Mouse (Mus musculus): ENCODE measurements around the gene Tnrc18. TPM values are rescaled to one million over a fixed set of nuclear protein-coding genes. Genes with fewer than 3 reads are reported as not detected.

Tnrc18 gene
- total and polyA plus RNA-seq, 3 experiments = 0.71 to 7.7 (median 5.2) TPM

GRCm38 (mm10) chr5:142819385-142820275 lies 2.2 kb upstream of the Tnrc18 start:
- peaks cover 83% of the 10 kb centered on the region for H3K27me3 ChIP-seq (replicated peaks)
- H3K27ac ChIP-seq (ENCODE audit: insufficient read depth, low read depth) = no peak overlapping the region
- peak; percentile 17 for DNase-seq (ENCODE audit: extremely low read depth)
- in situ Hi-C loops (cut with MboI; ENCODE audit: low pct_ligation_motif_present, low pct_unique_long_range_greater_than_20kb, low sequenced_read_pairs) = loop anchor here (10.0 kb wide), 1 partner anchor 55 kb away; no protein-coding TSS in a partner anchor
- H3K9ac ChIP-seq (ENCODE audit: insufficient read depth, low read depth) = no peak overlapping the region
- H3K4me1 ChIP-seq (ENCODE audit: control insufficient read depth in 1 of 2, insufficient read depth in 2 of 2) = no peaks in the 10 kb centered on the region; a peak in 1 of 4 replicates
- no peak for TF ChIP-seq UBTF (IDR thresholded peaks at IDR 0.05; ENCODE audit: low read depth, low read length)
- dilution Hi-C loops (cut with MboI; ENCODE audit: extremely low pct_ligation_motif_present, extremely low pct_unique_long_range_greater_than_20kb, low sequenced_read_pairs) = no loop called here
- H3K4me3 ChIP-seq (replicated peaks in 1 of 3; ENCODE audit: low read depth in 2 of 3, low read length in 2 of 3, poor library complexity in 1 of 3) = peak overlapping the region in 2 of 3 experiments; percentile 43 to 67
- no peaks in the 10 kb centered on the region for H3K36me3 ChIP-seq (replicated peaks in 1 of 2; ENCODE audit: control insufficient read depth in 1 of 2, insufficient read depth in 1 of 2, low read length in 1 of 2)
- H3K9me3 ChIP-seq (replicated peaks; ENCODE audit: low read length) = peaks cover 12% of the 10 kb centered on the region
- no peaks in the 10 kb centered on the region for H3K79me2 ChIP-seq (replicated peaks; ENCODE audit: control insufficient read depth, extremely low read depth, insufficient read depth, poor library complexity, severe bottlenecking)
- H3K4me2 ChIP-seq (ENCODE audit: insufficient read depth, low read depth, poor library complexity, severe bottlenecking) = no peak overlapping the region

- Histone ChIP-seq H3K27me3 (replicated peaks) (peaks cover 81% of the 10 kb centered on the region), H3K9ac (ENCODE audit: insufficient read depth, low read depth) (peak overlapping the region; percentile 54), H3K4me1 (ENCODE audit: control insufficient read depth in 1 of 2, insufficient read depth in 2 of 2) (no peaks in the 10 kb centered on the region; a peak in 1 of 4 replicates)
Observed at GRCm38 (mm10) chr5:142818435-142819360, 1.2 kb upstream of the Tnrc18 start.

GRCm38 (mm10) chr5:142816811-142817523 lies 495 bp downstream of the Tnrc18 start:
- DNase-seq (ENCODE audit: extremely low read depth) = peak; percentile 35
- peak overlapping the region; percentile 65; the same call in 1 of the 2 replicates for H3K4me2 ChIP-seq (ENCODE audit: insufficient read depth, low read depth, poor library complexity, severe bottlenecking)
- H3K9me3 ChIP-seq (replicated peaks; ENCODE audit: low read length) = peaks cover 19% of the 10 kb centered on the region
- no peaks in the 10 kb centered on the region for H3K36me3 ChIP-seq (replicated peaks in 1 of 2; ENCODE audit: control insufficient read depth in 1 of 2, insufficient read depth in 1 of 2, low read length in 1 of 2)
- H3K9ac ChIP-seq (ENCODE audit: insufficient read depth, low read depth) = peak overlapping the region; percentile 47
- H3K4me1 ChIP-seq (ENCODE audit: control insufficient read depth in 1 of 2, insufficient read depth in 2 of 2) = no peaks in the 10 kb centered on the region; a peak in 1 of 4 replicates
- H3K4me3 ChIP-seq (replicated peaks in 1 of 3; ENCODE audit: low read depth in 2 of 3, low read length in 2 of 3, poor library complexity in 1 of 3) = peak overlapping the region; percentile 57 to 78 (median 63)
- H3K27ac ChIP-seq (ENCODE audit: insufficient read depth, low read depth) = peak overlapping the region; percentile 37; the same call in 1 of the 2 replicates
- in situ Hi-C loops (cut with MboI; ENCODE audit: low pct_ligation_motif_present, low pct_unique_long_range_greater_than_20kb, low sequenced_read_pairs) (loop anchor here (10.0 kb wide), 1 partner anchor 52 kb away; no protein-coding TSS in a partner anchor), dilution Hi-C loops (cut with MboI; ENCODE audit: extremely low pct_ligation_motif_present, extremely low pct_unique_long_range_greater_than_20kb, low sequenced_read_pairs) (no loop called here)
- TF ChIP-seq USF1 (IDR thresholded peaks at IDR 0.05; ENCODE audit: low read depth, low read length) (no peak), SIN3A (IDR thresholded peaks at IDR 0.05; ENCODE audit: low read length) (0 out of 2 replicates have a peak, but pooled peaks have one; percentile 19), UBTF (IDR thresholded peaks at IDR 0.05; ENCODE audit: low read depth, low read length) (peak; percentile 76), EP300 (IDR thresholded peaks at IDR 0.05; ENCODE audit: low read length) (no peak), IRF4 (IDR thresholded peaks at IDR 0.05; ENCODE audit: low read depth, low read length) (0 out of 2 replicates have a peak, but pooled peaks have one; percentile 30), RAD21 (IDR thresholded peaks at IDR 0.05; ENCODE audit: low read depth, low read length) (no peak; the same call in 1 of the 2 replicates)
- H3K79me2 ChIP-seq (replicated peaks; ENCODE audit: control insufficient read depth, extremely low read depth, insufficient read depth, poor library complexity, severe bottlenecking) = no peaks in the 10 kb centered on the region
- peaks cover 70% of the 10 kb centered on the region for H3K27me3 ChIP-seq (replicated peaks)

More at GRCm38 (mm10) chr5:142818435-142819360, 1.2 kb upstream of the Tnrc18 start:
- H3K4me3 ChIP-seq (replicated peaks in 1 of 3; ENCODE audit: low read depth in 2 of 3, low read length in 2 of 3, poor library complexity in 1 of 3) = peak overlapping the region; percentile 53 to 67 (median 60)
- in situ Hi-C loops (cut with MboI; ENCODE audit: low pct_ligation_motif_present, low pct_unique_long_range_greater_than_20kb, low sequenced_read_pairs) (loop anchor here (10.0 kb wide), 1 partner anchor 54 kb away; no protein-coding TSS in a partner anchor), dilution Hi-C loops (cut with MboI; ENCODE audit: extremely low pct_ligation_motif_present, extremely low pct_unique_long_range_greater_than_20kb, low sequenced_read_pairs) (no loop called here)
- peak overlapping the region; percentile 1; the same call in 1 of the 2 replicates for H3K27ac ChIP-seq (ENCODE audit: insufficient read depth, low read depth)
- no peaks in the 10 kb centered on the region for H3K36me3 ChIP-seq (replicated peaks in 1 of 2; ENCODE audit: control insufficient read depth in 1 of 2, insufficient read depth in 1 of 2, low read length in 1 of 2)
- H3K79me2 ChIP-seq (replicated peaks; ENCODE audit: control insufficient read depth, extremely low read depth, insufficient read depth, poor library complexity, severe bottlenecking) = no peaks in the 10 kb centered on the region
- TF ChIP-seq MAFK (IDR thresholded peaks at IDR 0.05; ENCODE audit: insufficient replicate concordance, low read length) (0 out of 2 replicates have a peak, but pooled peaks have one; percentile 39), CHD1 (IDR thresholded peaks at IDR 0.05; ENCODE audit: low read depth, low read length) (peak; percentile 74; the same call in 1 of the 2 replicates), UBTF (IDR thresholded peaks at IDR 0.05; ENCODE audit: low read depth, low read length) (no peak; the same call in 1 of the 2 replicates), KAT2A (IDR thresholded peaks at IDR 0.05; ENCODE audit: insufficient replicate concordance, low read length) (no peak), CTCF (conservative IDR thresholded peaks at IDR 0.05 in 1 of 2, IDR thresholded peaks at IDR 0.05 in 1 of 2; ENCODE audit: low read depth in 2 of 2, low read length in 2 of 2) (no peak), ZNF384 (IDR thresholded peaks at IDR 0.05; ENCODE audit: low read depth, low read length) (peak; percentile 84)
- H3K4me2 ChIP-seq (ENCODE audit: insufficient read depth, low read depth, poor library complexity, severe bottlenecking) = peak overlapping the region; percentile 52; the same call in 1 of the 2 replicates
- H3K9me3 ChIP-seq (replicated peaks; ENCODE audit: low read length) = peaks cover 19% of the 10 kb centered on the region
- peak; percentile 16 for DNase-seq (ENCODE audit: extremely low read depth)

Measured in CH12.LX (cell line).